Mouse (Mus musculus): ENCODE measurements around the gene Tmtc2. TPM values are rescaled to one million over a fixed set of nuclear protein-coding genes. Genes with fewer than 3 reads are reported as not detected.

The Tmtc2 gene
- total RNA-seq, 2 experiments from 2014 or later, result 11.5 to 12.7 TPM

GRCm38 (mm10) chr10:105489970-105490735, 84.1 kb downstream of the Tmtc2 start:
- intact Hi-C loops (cut with DNase I), result no loop called here
- DNase-seq (ENCODE audit: extremely low spot score in 1 of 2, low spot score in 2 of 2), result no peak
- no peak overlapping the region for H3K27ac ChIP-seq
- no peak overlapping the region for H3K4me3 ChIP-seq
- no peak for TF ChIP-seq CTCF (IDR thresholded peaks at IDR 0.05)

- intact Hi-C loops (cut with DNase I), result no loop called here
- Histone ChIP-seq H3K4me3 (no peak overlapping the region), H3K27ac (no peak overlapping the region)
- DNase-seq (ENCODE audit: extremely low spot score in 1 of 2, low spot score in 2 of 2), result no peak
- TF ChIP-seq CTCF (IDR thresholded peaks at IDR 0.05), result no peak
Observed at GRCm38 (mm10) chr10:105486977-105487376, 87.3 kb downstream of the Tmtc2 start.

GRCm38 (mm10) chr10:105484355-105485094, 89.7 kb downstream of the Tmtc2 start:
- intact Hi-C loops (cut with DNase I), result no loop called here
- TF ChIP-seq CTCF (IDR thresholded peaks at IDR 0.05), result no peak
- no peak for DNase-seq (ENCODE audit: extremely low spot score in 1 of 2, low spot score in 2 of 2)

GRCm38 (mm10) chr10:105479771-105480170, 94.5 kb downstream of the Tmtc2 start:
- intact Hi-C loops (cut with DNase I), result loop anchor here (2.0 kb wide), 1 partner anchor 95 kb away; the partner anchor contains the start of gene Tmtc2
- H3K4me3 ChIP-seq, result no peak overlapping the region
- no peak for DNase-seq (ENCODE audit: extremely low spot score in 1 of 2, low spot score in 2 of 2)
- TF ChIP-seq CTCF (IDR thresholded peaks at IDR 0.05), result no peak
- H3K27ac ChIP-seq, result no peak overlapping the region

More at GRCm38 (mm10) chr10:105484355-105485094, 89.7 kb downstream of the Tmtc2 start:
- Histone ChIP-seq H3K27ac (no peak overlapping the region), H3K4me3 (no peak overlapping the region)

- DNase-seq (ENCODE audit: extremely low spot score in 1 of 2, low spot score in 2 of 2), result no peak
- Histone ChIP-seq H3K27ac (no peak overlapping the region; the same call in 1 of the 2 replicates), H3K4me3 (peak overlapping the region; percentile 30; the same call in 1 of the 2 replicates)
- TF ChIP-seq CTCF (IDR thresholded peaks at IDR 0.05), result no peak
- intact Hi-C loops (cut with DNase I), result loop anchor here (2.0 kb wide), 1 partner anchor 97 kb away; the partner anchor contains the start of gene Tmtc2
Observed at GRCm38 (mm10) chr10:105477623-105478238, 96.5 kb downstream of the Tmtc2 start.

GRCm38 (mm10) chr10:105474162-105474830, 100.0 kb downstream of the Tmtc2 start:
- TF ChIP-seq CTCF (IDR thresholded peaks at IDR 0.05), result no peak
- Histone ChIP-seq H3K4me3 (no peak overlapping the region), H3K27ac (no peak overlapping the region)
- intact Hi-C loops (cut with DNase I), result no loop called here
- no peak for DNase-seq (ENCODE audit: extremely low spot score in 1 of 2, low spot score in 2 of 2)

- Histone ChIP-seq H3K4me3 (no peak overlapping the region), H3K27ac (no peak overlapping the region)
- no peak for DNase-seq (ENCODE audit: extremely low spot score in 1 of 2, low spot score in 2 of 2)
- no peak for TF ChIP-seq CTCF (IDR thresholded peaks at IDR 0.05)
- intact Hi-C loops (cut with DNase I), result no loop called here
Observed at GRCm38 (mm10) chr10:105464378-105464777, 109.9 kb downstream of the Tmtc2 start.

GRCm38 (mm10) chr10:105453441-105453840, 120.8 kb downstream of the Tmtc2 start:
- intact Hi-C loops (cut with DNase I), result no loop called here
- no peak overlapping the region for H3K4me3 ChIP-seq

GRCm38 (mm10) chr10:105447191-105447590, 127.1 kb downstream of the Tmtc2 start:
- Histone ChIP-seq H3K4me3 (no peak overlapping the region), H3K27ac (no peak overlapping the region)
- no peak for DNase-seq (ENCODE audit: extremely low spot score in 1 of 2, low spot score in 2 of 2)
- TF ChIP-seq CTCF (IDR thresholded peaks at IDR 0.05), result no peak
- intact Hi-C loops (cut with DNase I), result no loop called here

More at GRCm38 (mm10) chr10:105453441-105453840, 120.8 kb downstream of the Tmtc2 start:
- DNase-seq (ENCODE audit: extremely low spot score in 1 of 2, low spot score in 2 of 2), result no peak
- H3K27ac ChIP-seq, result no peak overlapping the region
- TF ChIP-seq CTCF (IDR thresholded peaks at IDR 0.05), result no peak

GRCm38 (mm10) chr10:105444309-105444708, 129.9 kb downstream of the Tmtc2 start:
- TF ChIP-seq CTCF (IDR thresholded peaks at IDR 0.05), result no peak
- no peak overlapping the region for H3K4me3 ChIP-seq
- intact Hi-C loops (cut with DNase I), result no loop called here
- no peak overlapping the region for H3K27ac ChIP-seq
- DNase-seq (ENCODE audit: extremely low spot score in 1 of 2, low spot score in 2 of 2), result no peak

- Histone ChIP-seq H3K27ac (no peak overlapping the region), H3K4me3 (no peak overlapping the region)
- intact Hi-C loops (cut with DNase I), result no loop called here
- no peak for DNase-seq (ENCODE audit: extremely low spot score in 1 of 2, low spot score in 2 of 2)
- no peak for TF ChIP-seq CTCF (IDR thresholded peaks at IDR 0.05)
Observed at GRCm38 (mm10) chr10:105434879-105435278, 139.4 kb downstream of the Tmtc2 start.
